Mouse (Mus musculus): ENCODE data around the gene Hspb9.

The Hspb9 gene

GRCm38 (mm10) chr11:100735954-100736745, 22.5 kb downstream of the Hspb9 start:
- DNase-seq: no peak

GRCm38 (mm10) chr11:100736746-100737080, 23.1 kb downstream of the Hspb9 start:
- DNase-seq: no peak

GRCm38 (mm10) chr11:100737105-100737733, 23.6 kb downstream of the Hspb9 start:
- no peak for DNase-seq

- peak; percentile 96 for DNase-seq
Measured at GRCm38 (mm10) chr11:100738066-100738604, 24.5 kb downstream of the Hspb9 start, which contains the start of gene Rab5c. Gene Rab5c (minus strand): TSS chr11:100738215.

- DNase-seq: no peak
Measured at GRCm38 (mm10) chr11:100738749-100739148, 25.1 kb downstream of the Hspb9 start.

- no peak for DNase-seq
Measured at GRCm38 (mm10) chr11:100741348-100741747, 27.7 kb downstream of the Hspb9 start.

- peak; percentile 49 for DNase-seq
Measured at GRCm38 (mm10) chr11:100745085-100745484, 31.4 kb downstream of the Hspb9 start.

- no peak for DNase-seq
Measured at GRCm38 (mm10) chr11:100746546-100746945, 32.9 kb downstream of the Hspb9 start.

GRCm38 (mm10) chr11:100747114-100747513, 33.5 kb downstream of the Hspb9 start:
- no peak for DNase-seq

GRCm38 (mm10) chr11:100748620-100749019, 35.0 kb downstream of the Hspb9 start:
- DNase-seq: no peak

- DNase-seq: no peak
Measured at GRCm38 (mm10) chr11:100749469-100749868, 35.8 kb downstream of the Hspb9 start.

GRCm38 (mm10) chr11:100750127-100750526, 36.5 kb downstream of the Hspb9 start:
- DNase-seq: no peak

GRCm38 (mm10) chr11:100752294-100752693, 38.6 kb downstream of the Hspb9 start:
- DNase-seq: no peak

GRCm38 (mm10) chr11:100754021-100754692, 40.5 kb downstream of the Hspb9 start:
- no peak for DNase-seq

- DNase-seq: no peak
Measured at GRCm38 (mm10) chr11:100754693-100755057, 41.0 kb downstream of the Hspb9 start.

- no peak for DNase-seq
Measured at GRCm38 (mm10) chr11:100756476-100756875, 42.8 kb downstream of the Hspb9 start.

- DNase-seq: no peak
Measured at GRCm38 (mm10) chr11:100757566-100757965, 43.9 kb downstream of the Hspb9 start.

GRCm38 (mm10) chr11:100758707-100759610, 45.3 kb downstream of the Hspb9 start:
- DNase-seq: peak; percentile 48

- DNase-seq: peak; percentile 77
Measured at GRCm38 (mm10) chr11:100759611-100760233, 46.1 kb downstream of the Hspb9 start, which contains the start of gene Kcnh4. Gene Kcnh4 (minus strand): TSS chr11:100759942.

- DNase-seq: peak; percentile 89
Measured at GRCm38 (mm10) chr11:100761547-100762045, 47.9 kb downstream of the Hspb9 start.

GRCm38 (mm10) chr11:100762831-100763230, 49.2 kb downstream of the Hspb9 start, which contains the start of gene Hcrt:
Gene Hcrt (minus strand): TSS chr11:100762931.
- DNase-seq: no peak

All from right cerebral cortex, postnatal 4 days (tissue).